Mouse (Mus musculus): ENCODE data around the gene Zfp354b. TPM values are rescaled to one million over a fixed set of nuclear protein-coding genes. Genes with fewer than 3 reads are reported as not detected.

The Zfp354b gene
- total RNA-seq, 2 experiments from 2014 or later: 1.9 to 2.1 TPM

DNA sequence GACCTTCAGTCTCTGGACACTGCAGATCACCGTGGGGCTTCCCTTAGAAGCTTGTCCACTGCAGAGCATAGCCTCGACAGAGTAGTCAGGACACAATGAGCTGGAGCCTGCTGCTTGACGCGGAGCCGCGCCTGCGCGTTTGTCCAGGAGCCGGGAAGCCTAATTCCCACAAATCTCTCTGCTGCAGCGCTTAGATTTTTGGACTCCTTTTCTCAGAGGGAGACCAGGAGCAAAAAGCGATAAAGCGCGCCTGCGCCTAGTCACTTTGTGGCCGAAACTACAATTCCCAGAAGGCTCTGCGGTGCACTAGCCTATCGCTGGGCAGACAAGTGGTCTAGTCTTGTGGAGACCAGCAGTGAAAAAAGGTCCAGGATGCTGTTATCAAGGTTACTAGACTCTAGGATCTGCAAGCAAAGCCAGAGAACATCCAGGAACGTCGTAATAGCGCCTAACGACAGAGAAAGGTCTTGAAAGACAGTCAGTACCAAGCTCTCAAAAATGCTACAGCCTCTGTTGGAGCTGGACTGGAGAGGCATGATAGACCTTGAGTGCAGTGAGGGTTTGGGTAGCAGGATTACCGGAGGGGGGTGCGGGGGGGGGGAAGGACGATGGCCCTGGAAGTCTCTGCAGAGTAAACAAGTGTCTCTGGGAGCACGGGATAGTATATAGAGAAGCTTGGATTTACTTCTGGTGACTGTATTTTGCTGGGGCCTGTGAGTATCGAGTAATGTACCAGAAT, 43.9 kb downstream of the Zfp354b start, which contains the start of gene Zfp454:
Gene Zfp454 (minus strand): TSS at position 262 of the 739 bp plus-strand sequence.
- intact Hi-C loops (cut with DNase I): no loop called here

DNA sequence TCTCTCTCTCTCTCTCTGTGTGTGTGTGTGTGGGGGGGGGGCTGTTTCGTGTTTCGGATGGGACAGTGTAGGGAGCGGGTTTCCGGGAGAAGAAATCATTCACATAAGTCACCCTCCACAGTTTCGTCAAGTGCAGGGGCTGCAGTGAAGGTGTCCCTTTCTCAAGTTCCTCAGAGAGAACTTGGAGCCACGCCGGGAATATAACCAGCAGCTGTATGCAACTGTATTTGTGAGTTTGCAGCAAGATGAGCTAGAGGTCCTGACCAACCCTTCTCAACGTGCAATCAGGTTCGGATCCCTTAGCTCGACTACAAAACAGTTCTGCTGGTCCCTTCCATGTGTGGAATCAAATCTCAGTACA, 44.5 kb downstream of the Zfp354b start:
- intact Hi-C loops (cut with DNase I): no loop called here
- no peak for DNase-seq

More for the DNA sequence above, 43.9 kb downstream of the Zfp354b start, which contains the start of gene Zfp454:
- peak; percentile 76 to 78 for DNase-seq

DNA sequence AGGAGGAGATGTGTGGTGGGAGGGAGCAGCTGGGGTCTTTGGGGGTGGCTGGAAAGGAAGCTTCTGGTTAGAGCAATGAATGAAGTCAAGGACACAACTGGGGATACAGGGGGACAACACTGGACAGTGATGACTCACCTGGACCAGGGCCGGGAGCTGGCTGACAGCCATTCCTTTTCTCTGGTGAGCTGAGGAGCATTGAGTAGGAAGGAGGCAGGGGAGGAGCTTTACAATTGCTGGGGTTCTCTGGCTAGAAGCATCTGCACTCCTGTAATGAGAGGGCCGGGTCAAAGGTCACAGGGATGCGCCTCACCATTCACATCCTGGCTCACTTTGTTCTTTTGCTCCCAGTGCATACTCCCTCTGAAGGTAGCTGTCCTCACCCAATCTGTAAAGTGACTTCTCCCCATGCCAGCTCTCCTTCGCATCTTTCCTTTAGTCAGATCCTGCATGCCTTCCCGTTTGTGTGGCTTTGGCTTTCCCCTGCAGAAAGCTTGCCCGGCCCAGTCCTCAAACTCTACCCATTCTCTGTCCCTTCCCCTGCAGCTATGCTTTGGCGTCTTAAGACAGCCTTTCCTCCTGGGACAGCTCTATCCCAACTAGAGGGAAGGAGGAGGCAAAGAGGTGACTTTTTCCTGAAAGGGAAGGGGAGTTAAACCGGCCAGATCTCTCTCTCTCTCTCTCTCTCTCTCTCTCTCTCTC, 45.1 kb downstream of the Zfp354b start:
- intact Hi-C loops (cut with DNase I): no loop called here
- DNase-seq: no peak

DNA sequence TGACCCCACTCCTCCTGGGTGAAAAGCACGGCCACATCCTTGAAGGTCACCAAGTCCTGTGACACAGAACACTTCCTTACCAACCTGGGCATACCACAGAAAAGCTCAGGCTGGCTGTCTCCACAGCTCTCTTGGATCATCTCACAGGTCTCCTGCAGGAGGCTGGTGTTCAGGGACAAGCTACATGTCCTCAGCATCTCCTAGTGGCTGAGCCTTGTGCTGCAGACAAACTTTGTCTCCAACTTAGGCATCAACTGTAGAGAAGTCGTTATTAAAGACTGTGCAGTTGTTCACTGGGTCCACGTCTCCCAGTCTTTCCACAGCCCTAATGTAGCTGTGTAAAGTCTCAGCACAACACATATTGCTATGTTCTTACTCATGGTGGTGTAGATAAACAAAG, 47.7 kb downstream of the Zfp354b start:
- no peak for DNase-seq
- intact Hi-C loops (cut with DNase I): loop anchor here (5.0 kb wide), 1 partner anchor 36 kb away; no protein-coding TSS in a partner anchor

DNA sequence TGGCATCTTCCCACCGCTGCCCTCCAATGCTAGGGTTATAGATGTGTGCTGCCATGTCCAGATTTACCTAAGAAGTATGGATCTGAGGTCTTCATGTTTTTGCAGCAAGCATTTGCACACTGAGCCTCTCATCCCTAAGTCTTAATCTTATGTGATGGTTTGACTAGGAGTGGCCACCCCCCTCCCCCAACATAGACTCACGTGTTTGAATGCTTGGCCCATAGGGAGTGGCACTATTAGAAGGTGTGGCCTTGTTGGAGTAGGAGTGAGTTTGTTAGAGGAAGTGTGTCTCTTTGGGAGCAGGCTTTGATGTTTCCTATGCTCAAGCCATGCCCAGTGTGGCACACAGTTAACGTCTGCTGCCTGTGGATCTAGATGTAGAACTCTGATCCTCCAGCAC, 52.8 kb downstream of the Zfp354b start:
- DNase-seq: no peak
- intact Hi-C loops (cut with DNase I): no loop called here

Other genes with a start within 250 kb of the Zfp354b start
- gene Zfp354c, start 103.9 kb downstream of the Zfp354b start, total RNA-seq (2021): 1 to 10 TPM; 3.8 to 5.3 TPM
- gene Zfp879, start 90.1 kb downstream of the Zfp354b start, total RNA-seq (2021): 1 to 10 TPM; 1.4 TPM
- gene Grm6, start 80.9 kb downstream of the Zfp354b start, total RNA-seq (2021): not detected
- gene Zfp454, start 44.0 kb downstream of the Zfp354b start, total RNA-seq (2021): 1 to 10 TPM in 1 of 2 experiments, under 1 TPM in 1; 0.97 to 1.6 TPM
- gene Zfp2, start 15.5 kb downstream of the Zfp354b start, total RNA-seq (2021): 1 to 10 TPM; 2.8 to 3.3 TPM
- not detected for gene 4933414I15Rik, start 12.1 kb upstream of the Zfp354b start, total RNA-seq (2021)
- gene Prop1, start 22.1 kb upstream of the Zfp354b start, total RNA-seq (2021): not detected
- not detected for gene Olfr1378, start 34.9 kb upstream of the Zfp354b start, total RNA-seq (2021)
- not detected for gene Olfr1377, start 50.3 kb upstream of the Zfp354b start, total RNA-seq (2021)
- not detected for gene Olfr51, start 72.0 kb upstream of the Zfp354b start, total RNA-seq (2021)
- not detected for gene Olfr54, start 82.6 kb upstream of the Zfp354b start, total RNA-seq (2021)
- not detected for gene Olfr1375, start 116.5 kb upstream of the Zfp354b start, total RNA-seq (2021)
- 1 to 10 TPM; 2.9 to 3.0 TPM for gene Zfp354a, start 127.6 kb upstream of the Zfp354b start, total RNA-seq (2021)